Mouse (Mus musculus) thymus, adult 2 months (tissue): ENCODE measurements around the gene 0610010F05Rik. TPM values are rescaled to one million over a fixed set of nuclear protein-coding genes. Genes with fewer than 3 reads are reported as not detected.
A peak's percentile ranks its signal among the peaks of the same experiment; 100 is the strongest.

ENCODE experiments used
- DNase-seq: peaks from one replicate; pipeline ENCODE4 v3.0.0; 2021
- H3K27ac ChIP-seq: fragments of 200-500 bp; 2 replicates; pipeline ENCODE4 v1.5.1; 2012; ENCODE audit warnings: low read length, control low read depth; ENCODE audit not compliant: control insufficient read depth, insufficient read depth
- H3K27me3 ChIP-seq: fragments of 200-500 bp; 2 replicates; pipeline ENCODE4 v1.6.1; 2012; ENCODE audit warnings: mild to moderate bottlenecking, low read length, moderate library complexity, mixed read lengths; ENCODE audit not compliant: control insufficient read depth, insufficient read depth
- H3K36me3 ChIP-seq: fragments of 200-500 bp; 2 replicates; pipeline ENCODE4 v1.6.1; 2012; ENCODE audit warnings: mild to moderate bottlenecking, low read length, moderate library complexity; ENCODE audit not compliant: control insufficient read depth, insufficient read depth
- H3K4me1 ChIP-seq: fragments of 200-500 bp; replicated peaks from 2 replicates; pipeline ENCODE4 v1.6.1; 2012; ENCODE audit warnings: low read length; ENCODE audit not compliant: control insufficient read depth, insufficient read depth
- H3K4me3 ChIP-seq: fragments of 200-500 bp; 2 replicates; pipeline ENCODE4 v1.5.1; 2012; ENCODE audit warnings: mild to moderate bottlenecking, low read length, control low read depth, moderate library complexity; ENCODE audit not compliant: control insufficient read depth, insufficient read depth
- CTCF ChIP-seq: fragments of 200-500 bp; IDR thresholded peaks from 2 replicates; pipeline ENCODE4 v1.5.1; 2012; ENCODE audit warnings: mild to moderate bottlenecking, control low read depth, low read length, moderate library complexity, borderline replicate concordance; ENCODE audit not compliant: control insufficient read depth, poor library complexity, insufficient read depth; ENCODE audit errors: extremely low read depth
- POLR2A ChIP-seq: fragments of 200-500 bp; IDR thresholded peaks from 2 replicates; pipeline ENCODE4 v1.6.1; 2012; ENCODE audit warnings: mild to moderate bottlenecking, low read length, control low read depth, moderate library complexity; ENCODE audit not compliant: control insufficient read depth, poor library complexity, insufficient read depth; ENCODE audit errors: extremely low read depth
- WGBS: fragments of 180-500 bp; shearing (Covaris S2); methylation state at CpG from one replicate; pipeline ENCODE4 v1.1.7; 2018; 5-methylcytosine and 5-hydroxymethylcytosine counted together
- polyA plus RNA-seq: library from polyadenylated mRNA; depleted of rRNA; stranded (reverse); fragments of >200 nt; gene quantifications from 2 replicates; pipeline ENCODE4 v1.2.3, GENCODE M21; 2012; rRNA removed

The 0610010F05Rik gene
- 2.3 and 3.4 TPM in 2 replicates for polyA plus RNA-seq

DNA sequence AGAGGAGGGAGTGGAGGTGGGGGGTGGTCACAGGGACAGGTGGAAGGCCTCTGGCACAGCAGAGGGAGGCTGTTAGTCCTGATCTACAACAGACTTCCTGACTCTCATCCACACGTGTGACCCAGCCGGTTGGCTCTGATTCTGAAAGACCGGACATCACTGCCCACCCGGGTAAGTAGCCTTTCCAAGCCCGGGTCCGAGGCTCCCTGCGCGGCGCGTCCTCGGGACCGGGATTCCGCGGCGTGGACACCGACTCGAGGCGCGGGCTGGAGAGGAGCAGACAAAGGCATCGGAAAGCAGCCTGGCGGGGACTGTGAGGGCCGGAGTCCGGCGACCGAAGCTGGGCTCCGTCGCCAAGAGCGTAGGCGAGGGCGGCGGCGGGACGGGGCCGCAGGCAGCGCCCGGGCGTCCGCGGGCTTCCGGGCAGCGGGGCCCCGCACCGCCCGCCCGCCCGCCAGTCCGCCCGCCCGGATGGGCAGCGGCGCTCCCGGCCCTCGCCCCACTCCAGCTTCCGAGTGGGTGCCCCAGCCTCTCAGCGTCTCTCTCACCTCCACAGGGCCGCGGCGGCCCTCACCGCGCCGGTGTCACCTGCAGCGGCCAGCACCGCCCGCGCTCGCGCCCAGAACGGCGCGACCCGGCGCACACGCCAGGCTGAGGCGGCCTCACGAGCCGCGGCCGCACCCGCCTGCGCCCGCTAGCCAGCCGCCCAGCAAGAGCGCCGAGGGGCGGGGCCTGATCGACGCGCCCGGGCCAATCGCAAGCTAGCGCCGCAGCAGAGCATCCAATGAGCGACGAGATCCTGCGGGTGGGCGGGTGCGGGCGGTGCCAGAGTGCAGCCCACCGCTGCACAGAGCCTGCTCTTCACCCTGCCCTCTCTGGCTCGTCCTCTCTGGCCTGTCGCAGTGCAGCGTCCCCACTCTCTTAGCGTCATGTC lies at the start of gene 0610010F05Rik:
Gene 0610010F05Rik, minus strand, starts transcription at position 695 of the 934 bp plus-strand sequence.
- peak; percentile 72 for DNase-seq

DNA sequence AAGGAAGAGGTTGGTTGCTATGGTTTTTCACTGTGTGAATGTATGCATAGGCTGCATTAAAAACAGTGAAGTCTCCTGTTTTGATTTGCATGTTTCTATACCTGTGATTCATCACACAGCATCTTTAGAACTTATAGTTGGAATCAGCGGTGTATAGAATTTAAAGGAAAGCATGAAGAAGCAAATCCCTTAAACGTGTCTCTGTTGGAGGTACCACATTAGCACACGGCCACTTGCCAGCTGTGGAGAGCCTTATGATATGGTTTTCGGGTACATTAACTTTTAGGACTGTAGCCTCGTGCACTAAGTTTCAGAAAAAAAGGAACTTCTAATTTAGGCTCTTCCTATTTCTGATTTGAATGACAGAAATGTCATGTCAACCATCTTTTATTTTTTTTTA lies 49.1 kb upstream of the 0610010F05Rik start:
- no peak for DNase-seq
- 72% methylated on average over 5 of the region's 5 CpGs for WGBS
- H3K4me1 ChIP-seq = no peaks in the 10 kb centered on the region
- H3K4me3 ChIP-seq = no peak overlapping the region
- H3K27me3 ChIP-seq = no peaks in the 10 kb centered on the region
- H3K36me3 ChIP-seq = no peaks in the 10 kb centered on the region
- no peak overlapping the region for H3K27ac ChIP-seq
- TF ChIP-seq CTCF (no peak), POLR2A (no peak)

More for the DNA sequence above, at the start of gene 0610010F05Rik:
- Histone ChIP-seq H3K36me3 (no peaks in the 10 kb centered on the region), H3K27me3 (no peaks in the 10 kb centered on the region), H3K4me1 (peaks cover 4% of the 10 kb centered on the region), H3K27ac (no peak within 1 kb of the TSS), H3K4me3 (peak within 1 kb of the TSS; percentile 58)
- WGBS = under 1% methylated on average over 103 of the region's 103 CpGs
- TF ChIP-seq POLR2A (peak; percentile 54; the same call in 1 of the 2 replicates), CTCF (no peak)

DNA sequence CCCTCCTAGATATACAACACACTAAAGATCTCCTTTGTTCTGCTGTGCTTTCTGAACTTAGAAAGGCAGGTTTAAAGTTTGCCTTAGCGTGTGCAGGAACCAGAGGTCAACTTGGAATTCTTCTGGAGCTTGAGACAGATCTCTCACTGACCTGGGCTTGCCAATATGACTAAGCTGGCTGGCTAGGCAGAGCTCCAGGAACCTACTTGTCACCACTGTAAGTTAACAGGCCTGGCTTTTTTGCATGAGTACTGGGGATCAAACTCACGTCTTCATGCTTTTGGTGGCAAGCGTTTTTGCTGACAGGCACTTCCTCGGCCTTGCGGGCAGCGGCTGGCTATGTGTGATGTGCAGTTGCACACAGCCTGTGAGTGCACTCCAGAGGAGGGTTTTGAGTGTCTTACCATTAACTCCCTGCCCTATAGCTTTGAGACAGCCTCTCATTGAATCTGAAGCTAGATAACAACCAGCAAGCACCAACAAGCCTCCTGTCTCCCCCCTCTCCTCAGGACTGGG lies 47.1 kb upstream of the 0610010F05Rik start:
- H3K4me1 ChIP-seq = no peaks in the 10 kb centered on the region
- no peaks in the 10 kb centered on the region for H3K27me3 ChIP-seq
- 97% methylated on average over 6 of the region's 6 CpGs for WGBS
- TF ChIP-seq POLR2A = no peak
- no peak for TF ChIP-seq CTCF
- no peaks in the 10 kb centered on the region for H3K36me3 ChIP-seq
- no peak overlapping the region for H3K27ac ChIP-seq
- no peak for DNase-seq
- no peak overlapping the region for H3K4me3 ChIP-seq

DNA sequence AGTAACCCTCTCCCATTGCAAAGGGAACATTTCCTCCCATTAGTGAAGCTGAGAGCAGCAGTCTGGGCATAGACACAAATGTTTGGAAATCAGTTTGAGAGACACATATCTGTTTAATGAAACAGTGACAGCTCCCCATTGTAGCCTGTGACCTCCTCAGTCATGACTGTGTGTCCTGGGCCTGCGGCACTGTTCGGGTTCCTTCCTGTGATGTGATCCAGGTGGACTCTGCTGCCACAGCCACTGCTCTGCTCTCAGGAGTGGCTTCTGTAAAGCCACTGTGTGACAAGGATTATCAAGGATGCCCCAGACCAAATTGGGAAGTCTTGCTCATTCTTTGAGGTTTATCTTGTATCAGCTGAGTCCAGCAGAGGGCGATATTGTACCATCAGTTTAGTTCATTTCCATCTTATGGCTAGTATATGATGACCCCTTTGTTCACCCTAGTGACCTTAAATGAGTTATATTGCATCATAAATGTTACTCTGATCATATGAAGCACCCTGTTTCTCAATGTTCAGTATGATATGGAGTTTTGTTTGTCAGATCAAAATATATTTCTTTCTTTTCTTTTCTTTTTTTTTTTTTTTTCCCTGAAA lies 45.7 kb upstream of the 0610010F05Rik start:
- 55% methylated on average over 3 of the region's 3 CpGs for WGBS
- Histone ChIP-seq H3K36me3 (peaks cover 11% of the 10 kb centered on the region), H3K4me1 (no peaks in the 10 kb centered on the region), H3K27ac (no peak overlapping the region), H3K4me3 (no peak overlapping the region), H3K27me3 (no peaks in the 10 kb centered on the region)
- peak; percentile 68 for DNase-seq
- no peak for TF ChIP-seq CTCF
- TF ChIP-seq POLR2A = no peak

DNA sequence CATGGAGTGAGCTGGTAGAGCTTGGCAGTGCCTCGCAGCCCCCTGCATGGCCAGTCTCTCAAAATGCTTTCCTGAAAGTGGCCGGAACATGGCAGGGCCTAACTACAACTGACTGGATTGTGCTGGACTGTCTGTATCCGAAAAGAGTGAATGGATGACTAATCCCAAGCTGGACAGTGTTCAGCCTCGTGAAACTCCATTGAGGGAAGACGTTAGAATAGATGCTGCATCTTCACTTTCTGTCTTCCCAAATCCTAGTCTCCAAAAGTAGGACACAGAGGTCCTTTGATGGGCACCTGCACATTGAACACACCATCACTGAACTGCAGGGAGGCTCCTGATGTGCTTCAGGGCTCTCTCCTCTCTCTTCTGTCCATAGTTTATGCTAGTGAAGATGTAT lies 42.7 kb upstream of the 0610010F05Rik start:
- 95% methylated on average over 5 of the region's 5 CpGs for WGBS
- DNase-seq = no peak
- no peaks in the 10 kb centered on the region for H3K4me1 ChIP-seq
- peaks cover 30% of the 10 kb centered on the region for H3K36me3 ChIP-seq
- TF ChIP-seq POLR2A = no peak
- no peak for TF ChIP-seq CTCF
- no peak overlapping the region for H3K27ac ChIP-seq
- H3K27me3 ChIP-seq = no peaks in the 10 kb centered on the region
- H3K4me3 ChIP-seq = no peak overlapping the region

DNA sequence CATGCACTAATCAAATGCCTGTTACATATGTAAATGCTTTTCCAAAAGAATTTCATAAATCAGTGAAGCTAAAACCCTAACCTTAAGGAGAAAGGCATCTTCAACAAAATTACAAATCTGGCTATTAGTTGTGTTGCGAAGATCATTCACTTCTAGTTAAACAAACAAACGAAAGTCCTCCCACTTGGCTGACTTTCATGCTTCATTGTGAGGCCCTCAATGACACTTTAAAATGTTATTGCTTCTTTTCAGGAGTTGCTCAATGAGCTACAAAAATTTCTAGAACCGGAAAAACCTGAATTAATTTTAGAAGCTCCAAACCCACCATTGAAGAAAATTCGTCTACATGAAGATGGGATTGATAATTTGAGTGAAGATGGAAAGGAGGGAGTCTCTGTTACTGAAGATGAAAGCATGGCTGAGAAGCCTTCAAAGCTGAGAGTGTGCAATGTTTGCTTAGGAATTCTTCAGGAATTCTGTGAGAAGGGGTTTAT lies 38.9 kb upstream of the 0610010F05Rik start:
- no peak for TF ChIP-seq CTCF
- TF ChIP-seq POLR2A = no peak
- peaks cover 30% of the 10 kb centered on the region for H3K36me3 ChIP-seq
- no peak overlapping the region for H3K27ac ChIP-seq
- H3K27me3 ChIP-seq = no peaks in the 10 kb centered on the region
- H3K4me3 ChIP-seq = no peak overlapping the region
- DNase-seq = no peak
- 92% methylated on average over 4 of the region's 4 CpGs for WGBS
- no peaks in the 10 kb centered on the region for H3K4me1 ChIP-seq
